Mouse (Mus musculus): Measurements from ENCODE around the gene Fggy.

DNA sequence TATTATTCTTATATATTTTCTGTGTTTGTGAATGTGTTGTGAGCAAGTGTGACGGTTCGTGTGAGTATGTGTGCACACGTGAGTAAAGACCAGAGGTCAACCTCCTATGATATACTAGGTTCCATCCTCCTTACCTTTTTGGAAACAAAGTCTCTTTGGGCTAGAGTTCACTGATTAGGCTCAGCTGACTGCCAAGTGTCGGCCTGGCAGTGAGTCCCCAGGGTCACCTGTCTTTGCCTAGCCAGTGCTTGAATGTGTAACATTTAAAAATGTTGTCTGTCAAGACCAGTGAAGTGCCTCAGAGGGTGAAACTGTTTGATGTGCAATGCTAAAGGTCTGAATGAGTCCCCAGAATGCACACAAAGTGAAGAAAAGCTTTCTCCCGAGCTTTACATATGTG lies 130.0 kb downstream of the Fggy start:
- TF ChIP-seq CTCF (IDR thresholded peaks at IDR 0.05; ENCODE audit: low read depth) (no peak), EP300 (IDR thresholded peaks at IDR 0.05; ENCODE audit: low read depth) (no peak)
